Mouse (Mus musculus) ES-E14 (cell line): ENCODE results near the gene Gm5431. TPM values are rescaled to one million over a fixed set of nuclear protein-coding genes. Genes with fewer than 3 reads are reported as not detected.
"Not testable (repeated sequence)": the region's sequence is repeated elsewhere in the genome, so short reads cannot be mapped to it uniquely, and the experiment has no call there.

Source experiments
- DNase-seq: peaks from one replicate; pipeline ENCODE4 v3.0.0-alpha.2; 2013; ENCODE audit warnings: low read depth, low spot score
- H3K27ac ChIP-seq: 2 replicates; pipeline ENCODE4 v1.5.1; 2012; ENCODE audit warnings: low read depth, mild to moderate bottlenecking, low read length, moderate library complexity, mixed read lengths; ENCODE audit not compliant: poor library complexity, insufficient read depth, severe bottlenecking
- H3K36me3 ChIP-seq: 2 replicates; pipeline ENCODE4 v1.6.1; 2012; ENCODE audit warnings: mild to moderate bottlenecking, low read length, moderate library complexity, mixed read lengths; ENCODE audit not compliant: control insufficient read depth, poor library complexity, insufficient read depth, severe bottlenecking
- H3K4me1 ChIP-seq, 2 experiments: fragments of 150-350 bp in 1 of 2; sonication (generic) in 1 of 2; 2 replicates each; pipeline ENCODE4 v1.6.1; 2012; ENCODE audit warnings: low read length in 2 of 2, mild to moderate bottlenecking in 1 of 2, mixed read lengths in 1 of 2; ENCODE audit not compliant: control insufficient read depth in 2 of 2, insufficient read depth in 2 of 2, poor library complexity in 1 of 2
- H3K4me3 ChIP-seq, 2 experiments: fragments of 150-350 bp in 1 of 2; sonication (generic) in 1 of 2; 2 replicates each; pipeline ENCODE4 v1.5.1; 2012; ENCODE audit warnings: low read length in 2 of 2, low read depth in 1 of 2, mild to moderate bottlenecking in 1 of 2, mixed read lengths in 1 of 2; ENCODE audit not compliant: insufficient read depth in 1 of 2, poor library complexity in 1 of 2, severe bottlenecking in 1 of 2
- H3K9ac ChIP-seq: 2 replicates; pipeline ENCODE4 v1.6.1; 2012; ENCODE audit warnings: low read depth, mild to moderate bottlenecking, low read length, mixed read lengths; ENCODE audit not compliant: poor library complexity, insufficient read depth, severe bottlenecking
- H3K9me3 ChIP-seq: fragments of 150-350 bp; sonication (generic); 2 replicates; pipeline ENCODE4 v1.6.1; 2012; ENCODE audit warnings: low read depth, mild to moderate bottlenecking, low read length; ENCODE audit not compliant: control insufficient read depth, insufficient read depth
- CHD2 ChIP-seq: IDR thresholded peaks from 2 replicates; pipeline ENCODE4 v1.6.1; 2014; ENCODE audit warnings: mild to moderate bottlenecking, low read depth, low read length, inconsistent platforms
- HCFC1 ChIP-seq: IDR thresholded peaks from 2 replicates; pipeline ENCODE4 v1.6.1; 2012; ENCODE audit warnings: low read length, inconsistent platforms, borderline replicate concordance; ENCODE audit not compliant: insufficient read depth
- MAFK ChIP-seq: IDR thresholded peaks from 2 replicates; pipeline ENCODE4 v1.6.1; 2014; ENCODE audit warnings: mild to moderate bottlenecking, low read depth, low read length, inconsistent platforms; ENCODE audit not compliant: insufficient read depth
- ZC3H11A ChIP-seq: IDR thresholded peaks from 2 replicates; pipeline ENCODE4 v1.6.1; 2012; ENCODE audit warnings: low read depth, mild to moderate bottlenecking, inconsistent platforms, low read length, borderline replicate concordance
- ZNF384 ChIP-seq: IDR thresholded peaks from 2 replicates; pipeline ENCODE4 v1.6.1; 2012; ENCODE audit warnings: low read depth, low read length, inconsistent platforms
- in situ Hi-C, 2 experiments: fragments of 600-800 bp; cut with MboI; formaldehyde crosslinking; loops; one replicate each; pipeline ENCODE4 v1.15.1; 2025; ENCODE audit warnings: low sequenced_read_pairs in 2 of 2, inconsistent platforms in 1 of 2; ENCODE audit not compliant: unreplicated experiment in 2 of 2
- total RNA-seq: library from RNA; depleted of rRNA; stranded (reverse); fragments of 300-350 nt; gene quantifications from 2 replicates; pipeline ENCODE4 v1.2.3, GENCODE M21; 2012

Gm5431 gene
- total RNA-seq, 1 experiment = not detected

- no peak overlapping the region for H3K4me3 ChIP-seq
- in situ Hi-C loops = no loop called here
- H3K9ac ChIP-seq = no peak overlapping the region
- no peaks in the 10 kb centered on the region for H3K4me1 ChIP-seq
- H3K27ac ChIP-seq = no peak overlapping the region
- no peak for DNase-seq
- no peaks in the 10 kb centered on the region for H3K36me3 ChIP-seq
- H3K9me3 ChIP-seq = no peaks in the 10 kb centered on the region
- no peak for TF ChIP-seq ZNF384
- TF ChIP-seq CHD2 = no peak
- no peak for TF ChIP-seq ZC3H11A
- no peak for TF ChIP-seq HCFC1
- TF ChIP-seq MAFK = no peak
Observed at GRCm38 (mm10) chr11:48898812-48899431, 3.1 kb downstream of the Gm5431 start.

- no peaks in the 10 kb centered on the region for H3K36me3 ChIP-seq
- H3K4me3 ChIP-seq = no peak overlapping the region
- H3K27ac ChIP-seq = no peak overlapping the region
- no peak for DNase-seq
- in situ Hi-C loops = loop anchor here (10.0 kb wide), 2 partner anchors 238 to 388 kb away; partner anchors contain the start of gene Olfr1396 (in 1 of the 2)
- no peak overlapping the region for H3K9ac ChIP-seq
- TF ChIP-seq CHD2 = no peak
- no peak for TF ChIP-seq HCFC1
- TF ChIP-seq ZC3H11A = no peak
- TF ChIP-seq ZNF384 = no peak
- no peaks in the 10 kb centered on the region for H3K4me1 ChIP-seq
- H3K9me3 ChIP-seq = no peaks in the 10 kb centered on the region
Observed at GRCm38 (mm10) chr11:48876680-48877079, 25.3 kb downstream of the Gm5431 start.

DNA sequence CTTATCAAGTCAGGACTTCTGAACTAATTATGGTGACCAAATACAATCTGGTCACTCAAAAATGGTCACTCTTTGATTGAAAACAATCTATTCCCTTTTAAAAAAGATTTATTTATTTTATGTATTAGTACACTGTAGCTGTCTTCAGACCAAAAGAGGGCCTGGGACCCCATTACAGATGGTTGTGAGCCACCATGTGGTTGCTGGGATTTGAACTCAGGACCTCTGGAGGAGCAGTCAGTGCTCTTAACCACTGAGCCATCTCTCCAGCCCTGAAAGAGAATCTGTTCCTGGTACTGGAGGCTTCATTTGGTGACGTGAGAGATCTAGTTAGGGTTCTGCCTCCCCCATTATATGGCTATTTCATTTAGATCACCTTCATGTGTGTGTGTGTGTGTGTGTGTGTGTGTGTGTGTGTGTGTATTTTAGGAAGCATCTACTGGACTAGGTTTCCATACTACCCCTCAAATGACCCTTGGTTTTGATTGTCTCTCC, 26.6 kb downstream of the Gm5431 start:
- not testable (repeated sequence) for H3K27ac ChIP-seq, H3K4me3 ChIP-seq, H3K9me3 ChIP-seq, DNase-seq, H3K4me1 ChIP-seq, H3K9ac ChIP-seq, H3K36me3 ChIP-seq
- in situ Hi-C loops = loop anchor here (10.0 kb wide), 2 partner anchors 239 to 389 kb away; partner anchors contain the start of gene Olfr1396 (in 1 of the 2)

- DNase-seq = no peak
- H3K4me1 ChIP-seq = peaks cover 0 to 5% of the 10 kb centered on the region in 2 experiments; a peak in 1 of 4 replicates
- H3K4me3 ChIP-seq = no peak overlapping the region
- TF ChIP-seq ZNF384 = peak; percentile 52; the same call in 1 of the 2 replicates
- TF ChIP-seq MAFK = no peak
- peak; percentile 87; the same call in 1 of the 2 replicates for TF ChIP-seq ZC3H11A
- H3K9ac ChIP-seq = no peak overlapping the region
- H3K9me3 ChIP-seq = no peaks in the 10 kb centered on the region
- no peak overlapping the region for H3K27ac ChIP-seq
- in situ Hi-C loops = loop anchor here (5.0 to 25.0 kb wide), 4 partner anchors 223 to 390 kb away; partner anchors contain the start of gene Olfr1396 (in 1 of the 2)
- H3K36me3 ChIP-seq = no peaks in the 10 kb centered on the region
Observed at GRCm38 (mm10) chr11:48874465-48874864, 27.5 kb downstream of the Gm5431 start.
